Mouse (Mus musculus): ENCODE measurements around the gene Cxcl10.
"Not testable (repeated sequence)": the region's sequence is repeated elsewhere in the genome, so short reads cannot be mapped to it uniquely, and the experiment has no call there.

Cxcl10 gene

DNA sequence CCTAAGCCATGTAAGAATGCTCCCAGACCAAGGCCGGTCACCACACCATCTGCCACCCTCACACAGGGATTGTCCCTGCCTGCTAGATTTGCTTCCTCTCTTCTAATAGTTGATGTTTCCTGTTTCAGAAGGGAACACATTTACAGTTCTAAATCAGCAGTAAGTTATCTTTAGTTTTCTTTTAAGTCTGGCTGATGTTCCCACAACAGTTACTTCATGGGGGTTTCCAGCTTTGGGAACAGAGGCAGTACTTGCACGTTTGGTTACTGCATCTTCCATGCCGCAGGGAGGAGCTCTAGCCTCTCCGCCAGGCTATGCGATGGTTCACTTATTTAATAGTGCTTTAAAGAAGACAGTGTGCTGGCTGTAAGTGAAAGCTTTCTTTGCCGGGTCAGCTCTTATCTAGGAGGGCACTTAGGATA lies 26.0 kb upstream of the Cxcl10 start:
- CTCF ChIA-PET, result interaction anchor here in 3 of 4 experiments (1.1 to 2.9 kb wide), 4 partner anchors 10 to 11 kb away, joined by 4 to 10 read pairs (median 6); no protein-coding TSS in a partner anchor
- POLR2A ChIA-PET, result interaction anchor here in 1 of 4 experiments (0.9 kb wide), 1 partner anchor 65 kb away, joined by 3 read pairs; no protein-coding TSS in a partner anchor

DNA sequence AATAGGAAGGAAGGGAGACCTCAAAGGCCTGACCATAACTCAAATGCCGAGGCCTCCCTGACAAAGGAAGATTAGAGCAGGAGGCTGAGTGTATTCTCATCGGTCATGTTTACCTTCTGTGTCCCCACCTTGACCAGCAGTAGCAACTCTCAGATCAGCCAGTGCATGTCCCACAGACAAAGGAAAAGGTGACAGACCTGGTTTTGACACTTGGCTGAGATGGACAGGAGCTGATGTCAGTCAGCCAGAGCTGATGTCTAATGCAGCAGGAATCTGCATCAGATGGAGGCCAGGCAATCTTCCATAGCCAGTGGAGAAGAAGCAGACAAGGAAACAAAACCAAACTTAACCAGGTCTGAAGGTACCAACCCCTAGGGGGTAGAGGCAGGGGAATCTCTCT lies 23.9 kb upstream of the Cxcl10 start:
- POLR2A ChIA-PET, result no interaction called here

DNA sequence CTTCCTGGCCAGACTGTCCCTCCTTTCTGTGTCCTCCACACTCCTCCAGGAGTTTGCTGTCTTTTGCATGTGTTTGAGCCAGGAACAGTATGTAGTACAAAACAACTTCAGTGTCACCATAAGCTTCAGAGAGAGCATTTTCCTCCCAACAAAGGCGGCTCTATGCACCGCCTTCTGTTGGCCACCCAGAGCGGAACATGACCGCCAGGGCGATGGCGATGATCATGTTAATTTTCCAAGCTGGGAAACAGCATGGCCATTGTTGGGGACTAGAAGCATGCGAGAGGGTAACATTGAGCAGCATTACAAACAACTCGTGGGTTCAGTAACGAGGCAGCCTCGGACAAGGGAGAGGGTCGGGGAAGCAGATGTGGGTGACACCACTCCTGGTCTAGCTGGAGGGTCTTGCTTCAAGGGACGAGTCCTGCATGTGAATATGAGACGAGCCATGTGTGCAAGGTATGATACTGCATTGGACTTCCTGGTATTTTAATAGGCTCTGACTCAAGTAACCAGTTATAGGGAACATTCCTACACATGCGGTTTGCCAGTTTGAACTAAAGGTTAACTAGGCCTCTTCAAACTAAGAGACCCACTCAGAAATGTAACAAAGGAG lies 22.8 kb upstream of the Cxcl10 start:
- CTCF ChIA-PET, result interaction anchor here in 2 of 4 experiments (1.0 to 1.1 kb wide), 2 partner anchors 11 to 14 kb away, joined by 3 read pairs; no protein-coding TSS in a partner anchor
- POLR2A ChIA-PET, result interaction anchor here in 1 of 4 experiments (1.1 kb wide), 1 partner anchor 14 kb away, joined by 3 read pairs; no protein-coding TSS in a partner anchor

More for the DNA sequence above, 23.9 kb upstream of the Cxcl10 start:
- CTCF ChIA-PET, result interaction anchor here in 2 of 4 experiments (0.5 to 1.3 kb wide), 2 partner anchors 10 kb away, joined by 4 read pairs; no protein-coding TSS in a partner anchor

DNA sequence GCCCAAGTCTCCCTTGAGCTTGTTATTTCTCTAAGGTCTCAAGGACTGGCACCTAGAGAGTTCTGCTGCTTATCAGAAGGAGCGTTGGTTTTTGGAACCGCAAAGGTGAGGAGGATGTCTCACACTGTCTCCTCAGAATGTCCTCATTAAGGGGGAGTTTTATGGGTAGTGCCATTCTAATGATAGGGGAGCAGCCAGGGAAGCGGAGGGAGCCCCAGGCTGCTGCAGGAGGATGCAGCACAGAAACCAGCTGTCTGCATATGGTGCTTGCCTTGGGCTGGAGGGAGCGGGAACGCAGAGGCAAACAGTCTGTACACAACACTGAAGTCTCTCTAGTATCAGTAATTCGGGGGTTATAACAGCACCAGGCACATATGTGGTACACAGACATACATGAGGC lies 22.2 kb upstream of the Cxcl10 start:
- POLR2A ChIA-PET, result interaction anchor here in 1 of 4 experiments (1.1 kb wide), 1 partner anchor 13 kb away, joined by 3 read pairs; no protein-coding TSS in a partner anchor
- CTCF ChIA-PET, result interaction anchor here in 1 of 4 experiments (1.1 kb wide), 1 partner anchor 13 kb away, joined by 3 read pairs; no protein-coding TSS in a partner anchor

DNA sequence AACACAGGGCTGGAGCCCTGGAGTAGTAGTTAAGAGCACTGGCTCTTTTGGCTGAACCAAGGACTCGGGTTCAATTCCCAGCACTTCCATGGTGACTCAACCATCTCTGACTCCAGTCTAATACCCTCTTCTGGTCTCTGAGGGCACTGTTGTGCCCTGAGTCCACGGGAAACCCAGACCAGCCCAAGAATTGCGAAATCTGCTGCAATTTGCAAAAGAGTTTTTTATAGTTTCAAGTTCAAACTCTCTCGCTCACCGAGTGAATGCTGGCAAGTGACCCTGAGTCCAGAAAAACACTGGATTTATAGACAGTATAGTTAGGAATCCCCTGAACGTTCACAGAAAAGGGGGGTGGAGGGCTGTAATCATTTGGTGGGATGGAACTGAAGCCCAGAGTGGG lies 21.7 kb upstream of the Cxcl10 start:
- ChIA-PET CTCF (no interaction called here), POLR2A (no interaction called here)

DNA sequence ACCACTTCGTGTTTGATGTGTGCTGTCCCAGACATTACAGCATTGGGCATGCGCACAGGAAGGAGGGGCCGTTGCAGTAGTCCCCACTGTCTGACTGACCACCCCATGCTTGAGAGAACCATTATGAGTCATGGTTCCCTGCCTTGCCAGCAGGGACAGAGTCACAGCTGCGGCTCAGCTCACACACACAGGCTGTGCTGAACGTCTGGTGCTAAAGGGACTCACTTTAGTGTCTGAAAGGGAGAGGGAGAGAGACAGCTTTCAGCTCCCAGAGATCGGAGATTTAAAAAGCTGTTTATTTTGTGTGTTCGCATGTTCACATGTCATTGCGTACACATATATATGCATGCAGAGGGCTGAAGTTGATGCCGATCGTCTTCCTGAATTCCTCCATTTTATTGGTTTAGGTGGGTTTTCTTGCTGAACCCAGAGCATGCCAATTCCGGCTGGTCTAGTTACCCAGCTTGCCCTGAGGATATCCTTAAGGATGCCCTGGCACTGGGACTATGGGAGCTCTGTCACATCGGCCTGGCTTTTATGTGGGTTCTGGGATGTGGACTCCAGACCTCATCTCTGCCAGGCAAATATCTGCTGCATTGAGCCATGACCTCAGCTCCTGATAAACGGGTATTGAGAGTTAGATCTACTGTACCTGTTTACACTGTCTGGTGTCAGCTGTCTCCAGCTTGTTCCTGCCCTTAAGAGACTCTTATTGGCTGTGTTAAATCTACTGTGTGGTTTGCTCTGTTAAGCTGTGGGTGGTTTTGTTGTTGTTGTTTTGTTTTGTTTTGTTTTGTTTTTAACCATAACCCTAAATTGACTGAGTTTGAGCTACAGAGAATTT lies 20.7 kb upstream of the Cxcl10 start:
- ChIA-PET CTCF (interaction anchor here in 3 of 4 experiments (0.7 to 1.3 kb wide), 3 partner anchors 15 to 150 kb away, joined by 3 read pairs; no protein-coding TSS in a partner anchor), POLR2A (no interaction called here)

DNA sequence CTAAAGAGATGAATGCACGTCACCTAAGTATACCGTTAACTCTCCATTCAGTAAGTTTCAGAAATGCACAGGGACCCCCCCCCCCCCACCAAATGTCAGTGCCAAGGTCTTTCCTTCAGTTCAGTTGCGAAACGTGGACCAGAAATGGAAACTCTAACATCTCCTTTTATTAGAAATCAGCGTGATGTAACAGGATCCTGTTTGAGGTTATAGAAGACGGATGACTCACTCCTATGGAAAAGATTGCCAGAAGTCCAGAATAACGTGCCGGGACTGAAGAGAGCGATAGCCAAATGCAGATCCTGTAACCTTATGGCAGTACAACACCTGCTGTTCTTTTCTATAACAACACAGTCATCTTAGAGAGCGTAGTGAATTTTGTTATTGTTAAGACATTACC lies 19.7 kb upstream of the Cxcl10 start:
- CTCF ChIA-PET, result interaction anchor here in 2 of 4 experiments (0.6 to 0.7 kb wide), 2 partner anchors 10 to 14 kb away, joined by 3 read pairs; no protein-coding TSS in a partner anchor
- POLR2A ChIA-PET, result no interaction called here

DNA sequence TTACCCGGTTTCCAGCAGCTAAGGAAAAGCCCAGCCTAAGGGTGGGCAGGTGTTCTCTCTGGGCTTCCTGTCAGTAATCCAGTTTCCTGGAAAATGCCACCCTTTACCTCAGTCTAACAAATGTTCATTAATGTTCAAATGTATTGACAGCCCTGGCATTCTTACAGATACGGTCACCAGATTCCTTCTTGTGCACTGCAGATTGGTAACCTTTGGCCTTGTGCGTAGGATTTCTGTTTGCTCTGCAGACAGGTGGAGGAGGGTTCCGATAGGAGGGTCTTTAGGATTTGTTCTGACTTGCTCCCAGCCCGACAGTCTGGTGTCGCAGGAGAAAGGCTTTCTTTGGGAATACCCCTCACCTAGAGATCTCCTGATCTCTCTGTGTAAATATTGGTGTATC lies 17.9 kb upstream of the Cxcl10 start:
- ChIA-PET CTCF (interaction anchor here in 1 of 4 experiments (0.7 kb wide), 1 partner anchor 18 kb away, joined by 3 read pairs; no protein-coding TSS in a partner anchor), POLR2A (no interaction called here)

DNA sequence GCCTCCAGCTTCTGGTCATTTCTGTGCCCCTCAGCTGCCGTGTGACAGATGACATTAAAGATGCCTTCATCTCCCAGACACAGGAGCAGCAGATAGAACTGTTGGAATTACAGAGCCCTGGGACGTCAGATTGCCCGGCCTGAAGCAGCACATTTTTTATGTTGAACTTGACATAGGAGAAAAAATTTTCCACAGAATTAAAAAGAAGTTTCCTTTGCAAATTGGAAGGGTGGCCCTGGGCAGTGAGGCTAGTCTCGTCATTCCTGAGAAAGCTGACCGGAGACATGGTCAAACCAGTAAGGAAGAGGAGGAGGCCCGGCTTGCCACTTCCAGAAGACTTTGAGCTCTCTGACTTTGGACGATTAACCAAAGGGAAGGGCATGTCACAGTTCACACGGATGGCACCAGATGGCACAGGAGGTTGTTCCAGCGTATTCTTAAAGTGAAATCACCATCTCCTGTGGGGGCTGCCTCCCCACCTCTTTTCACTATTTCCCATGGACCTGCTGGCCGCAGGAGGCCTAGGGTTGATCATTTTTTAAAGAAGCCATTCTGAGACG lies 16.5 kb upstream of the Cxcl10 start:
- ChIA-PET POLR2A (no interaction called here), CTCF (no interaction called here)

DNA sequence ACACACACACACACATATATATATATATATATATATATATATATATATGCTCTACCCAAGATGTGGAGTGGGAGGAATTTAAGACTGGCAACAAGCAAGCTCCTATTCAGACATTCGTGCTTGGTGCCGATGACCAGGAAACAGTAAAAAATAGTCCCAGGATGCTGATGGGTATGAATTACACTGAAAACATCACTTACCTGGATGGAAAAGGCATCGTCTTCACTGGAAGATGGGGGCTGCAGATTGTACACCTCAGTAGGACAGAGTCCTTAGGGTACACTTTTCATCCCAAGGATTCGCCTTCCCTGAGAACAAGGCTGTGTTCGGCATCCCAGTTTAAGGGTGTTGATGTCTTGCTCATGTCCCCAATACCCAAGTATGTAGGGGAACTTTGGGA lies 15.3 kb upstream of the Cxcl10 start:
- ChIA-PET CTCF (interaction anchor here (0.5 to 1.7 kb wide), 4 partner anchors 11 to 362 kb away, joined by 4 to 11 read pairs (median 6); no protein-coding TSS in a partner anchor), POLR2A (interaction anchor here in 2 of 4 experiments (0.5 to 1.6 kb wide), 6 partner anchors 10 to 145 kb away, joined by 3 to 4 read pairs (median 4); partner anchors contain the start of genes Art3 (in 1 of the 2) and Naaa (in 1 of the 2))

DNA sequence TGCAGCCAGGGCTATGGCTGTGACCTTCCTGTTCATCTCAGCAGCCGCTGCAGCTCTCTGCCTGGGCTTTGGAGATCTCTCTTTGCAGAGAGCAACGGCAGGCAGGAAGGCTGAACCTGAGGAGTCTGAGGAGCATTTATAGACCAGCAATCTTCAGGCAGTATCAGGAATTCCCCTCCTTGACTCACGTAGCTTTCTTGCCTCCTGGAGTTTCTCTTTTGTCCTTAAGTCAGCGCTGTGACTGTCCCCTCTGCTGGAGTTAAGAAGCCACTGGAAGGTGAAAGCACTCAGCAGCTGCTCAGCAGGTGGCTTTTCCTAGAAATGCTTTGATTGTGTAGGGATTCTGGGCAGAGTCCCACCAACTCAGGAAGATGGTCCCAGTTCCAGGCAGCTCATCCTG lies 14.5 kb upstream of the Cxcl10 start:
- POLR2A ChIA-PET, result interaction anchor here in 2 of 4 experiments (0.6 to 1.6 kb wide), 8 partner anchors 15 to 157 kb away, joined by 3 to 6 read pairs (median 4); partner anchors contain the start of genes Art3 (in 1 of the 2) and Naaa (in 1 of the 2)
- CTCF ChIA-PET, result interaction anchor here in 3 of 4 experiments (0.5 to 1.7 kb wide), 8 partner anchors 12 to 51 kb away, joined by 3 to 5 read pairs (median 4); no protein-coding TSS in a partner anchor

DNA sequence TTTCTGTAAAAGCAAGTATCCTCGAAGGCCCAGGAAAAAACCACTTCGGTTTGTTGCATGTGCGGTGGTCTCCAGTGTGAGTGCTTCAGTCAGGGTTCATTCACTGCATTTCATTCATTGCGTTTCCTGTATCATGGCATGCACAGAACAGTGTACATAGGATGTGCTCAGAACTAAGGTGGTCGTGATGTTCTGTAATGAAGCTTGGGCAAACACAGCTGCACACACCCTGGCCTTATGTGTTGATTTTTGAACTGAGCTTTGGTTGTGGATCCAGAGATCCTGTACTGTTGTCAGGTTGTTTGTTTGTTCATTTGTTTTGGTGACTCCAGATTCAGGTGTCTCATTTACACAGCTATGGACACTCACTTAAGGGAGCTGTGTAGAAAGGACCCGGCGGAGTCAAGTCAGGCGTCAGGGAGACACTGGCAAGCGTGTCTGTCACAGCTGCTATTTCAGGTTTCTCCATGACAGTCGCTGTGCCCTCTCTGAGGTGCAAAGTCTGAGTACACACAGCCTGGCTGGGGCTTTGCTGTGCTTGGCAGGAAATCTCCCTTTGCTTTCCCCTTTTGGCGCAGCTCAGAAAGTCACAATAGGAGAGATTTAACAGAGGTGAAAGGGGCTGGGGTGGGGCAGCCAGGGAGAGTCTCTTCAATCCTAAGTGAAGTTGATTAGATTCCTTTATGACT lies 10.2 kb upstream of the Cxcl10 start:
- ChIA-PET POLR2A (interaction anchor here in 2 of 4 experiments (0.6 to 1.2 kb wide), 3 partner anchors 10 to 625 kb away, joined by 3 read pairs; partner anchors contain the start of gene Cxcl10 (in 1 of the 2)), CTCF (interaction anchor here in 3 of 4 experiments (0.6 to 1.4 kb wide), 3 partner anchors 9 to 110 kb away, joined by 3 read pairs; no protein-coding TSS in a partner anchor)

DNA sequence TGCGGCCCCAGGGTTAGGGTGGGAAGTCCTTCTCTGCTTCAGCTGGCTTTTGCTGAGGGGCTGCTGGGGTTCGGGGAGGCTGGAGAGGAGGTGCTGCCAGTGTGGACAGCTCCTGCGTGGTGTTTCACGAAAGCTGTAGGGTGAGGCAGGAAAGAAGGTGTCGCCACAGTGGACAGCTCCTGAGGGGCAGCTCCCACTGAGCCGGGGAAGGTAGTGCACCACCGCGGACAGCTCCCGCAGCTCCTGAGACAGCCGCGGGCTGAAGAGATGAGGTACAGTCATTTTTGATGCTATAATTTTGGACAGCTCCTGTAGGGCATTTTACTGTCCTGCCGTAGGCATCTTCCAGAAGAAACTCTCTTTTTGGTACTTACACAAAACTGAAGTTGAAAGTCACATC lies 9.3 kb upstream of the Cxcl10 start:
- ChIA-PET CTCF (interaction anchor here (0.5 to 1.4 kb wide), 8 partner anchors 13 to 109 kb away, joined by 3 to 10 read pairs (median 3); no protein-coding TSS in a partner anchor), POLR2A (interaction anchor here in 3 of 4 experiments (0.6 to 1.2 kb wide), 8 partner anchors 9 to 1385 kb away, joined by 3 to 4 read pairs (median 3); partner anchors contain the start of gene Cxcl10 (in 1 of the 3))

DNA sequence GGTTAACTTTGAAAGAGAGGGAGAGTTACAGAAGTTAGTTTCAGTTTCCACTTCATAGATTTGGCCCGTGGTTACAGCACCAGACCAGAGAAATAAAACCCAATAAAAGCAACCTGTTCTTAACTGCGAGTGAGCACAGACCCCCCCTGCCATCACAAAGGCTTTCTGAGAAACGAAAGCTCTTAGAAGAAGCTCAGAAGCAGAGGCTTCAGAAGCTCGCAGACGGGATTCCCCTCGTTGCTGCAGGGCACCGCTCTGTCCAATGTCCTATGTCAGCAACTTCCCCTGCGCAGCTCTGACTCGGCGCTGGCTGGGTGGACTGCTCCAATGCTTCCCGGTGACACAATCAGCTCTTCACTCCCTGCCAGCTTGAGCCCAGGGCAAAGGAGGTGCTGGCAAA lies 4.8 kb upstream of the Cxcl10 start:
- ChIA-PET POLR2A (interaction anchor here in 2 of 4 experiments (0.6 to 1.1 kb wide), 4 partner anchors 9 to 119 kb away, joined by 3 to 6 read pairs (median 4); no protein-coding TSS in a partner anchor), CTCF (interaction anchor here in 2 of 4 experiments (0.6 kb wide), 2 partner anchors 370 to 949 kb away, joined by 3 read pairs; no protein-coding TSS in a partner anchor)

DNA sequence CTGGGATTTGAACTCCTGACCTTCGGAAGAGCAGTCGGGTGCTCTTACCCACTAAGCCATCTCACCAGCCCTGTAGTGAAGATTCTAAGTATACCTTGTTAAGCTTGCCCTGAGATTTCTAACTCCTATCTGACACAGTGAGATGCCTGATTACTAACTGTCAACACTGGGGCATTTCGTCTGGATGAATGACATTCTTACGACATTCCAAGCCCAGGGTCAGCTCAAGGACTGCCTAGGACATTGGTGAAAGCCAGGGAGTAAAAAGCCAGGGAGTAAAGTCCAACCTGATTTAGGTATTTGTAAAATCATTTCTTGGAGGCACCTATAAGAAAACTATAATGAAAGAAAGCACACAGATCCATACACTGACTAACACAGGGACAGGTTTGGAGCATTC lies 4.0 kb upstream of the Cxcl10 start:
- CTCF ChIA-PET, POLR2A ChIA-PET: not testable (repeated sequence)

DNA sequence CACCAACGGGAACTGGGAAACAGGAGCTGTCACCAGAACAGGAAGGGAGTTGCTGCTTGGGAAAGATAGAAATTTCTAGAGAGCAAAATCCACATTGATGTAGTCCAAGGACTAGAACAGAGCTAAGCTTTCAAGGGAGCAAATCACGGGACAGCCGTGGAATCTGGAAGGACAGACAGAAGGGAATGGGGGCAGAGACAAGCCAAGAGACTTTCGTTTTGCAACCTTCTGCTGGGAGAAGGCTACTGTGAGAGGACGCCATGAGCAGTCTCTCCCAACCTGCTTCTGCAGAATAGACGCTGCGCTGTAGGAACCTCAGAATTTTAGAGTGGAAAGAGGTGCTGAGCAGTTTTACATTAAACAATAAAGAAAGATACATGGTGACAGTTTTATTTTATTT lies 1.0 kb upstream of the Cxcl10 start:
- POLR2A ChIA-PET, result interaction anchor here in 1 of 4 experiments (1.2 kb wide), 1 partner anchor 21 kb away, joined by 3 read pairs; no protein-coding TSS in a partner anchor
- CTCF ChIA-PET, result no interaction called here

DNA sequence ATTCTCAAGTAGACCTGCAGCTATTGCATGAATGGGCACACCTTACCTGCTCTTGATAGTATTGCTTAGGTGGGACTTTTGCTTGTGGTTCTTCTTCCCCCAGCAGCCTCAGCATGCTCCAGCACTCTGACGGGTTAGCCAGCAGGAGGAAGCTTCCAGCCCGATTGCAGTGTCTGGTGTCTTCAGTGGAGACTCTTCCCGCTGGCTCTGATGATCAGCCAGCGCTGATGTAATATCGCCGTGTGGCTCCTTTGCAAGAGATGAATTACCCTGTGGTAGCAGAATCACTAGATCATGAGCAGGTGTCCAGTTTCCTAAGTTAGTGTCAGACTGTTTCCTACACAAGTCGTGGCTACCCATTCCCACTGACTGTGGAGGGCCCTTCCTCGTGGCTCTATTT lies 3.7 kb downstream of the Cxcl10 start:
- POLR2A ChIA-PET, result no interaction called here

DNA sequence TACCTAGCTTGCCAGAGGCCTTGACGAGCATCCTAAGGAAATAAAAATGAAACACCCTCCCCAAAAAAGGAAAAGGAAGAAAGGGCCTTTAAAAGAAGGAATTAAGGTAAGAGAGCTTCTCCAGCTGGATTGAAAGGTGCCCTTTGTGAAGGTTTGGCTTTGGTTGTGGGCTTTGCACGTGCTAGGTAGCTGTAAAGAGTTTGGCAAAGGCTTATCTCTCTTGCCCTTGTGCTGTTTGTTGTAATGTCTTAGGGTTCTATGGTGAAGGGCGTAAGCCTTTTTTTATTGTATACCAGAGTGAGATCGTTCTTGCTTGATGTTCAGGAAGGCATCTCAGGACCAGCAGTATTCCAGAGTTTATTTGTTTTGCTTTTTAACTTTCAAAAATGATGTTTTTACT lies 8.1 kb downstream of the Cxcl10 start:
- CTCF ChIA-PET, result no interaction called here

More for the DNA sequence above, 3.7 kb downstream of the Cxcl10 start:
- CTCF ChIA-PET, result no interaction called here

More for the DNA sequence above, 8.1 kb downstream of the Cxcl10 start:
- POLR2A ChIA-PET, result interaction anchor here in 1 of 4 experiments (0.7 to 0.8 kb wide), 2 partner anchors 13 to 132 kb away, joined by 3 read pairs; no protein-coding TSS in a partner anchor
